Mouse (Mus musculus) limb, embryonic 14.5 days (tissue): Measurements from ENCODE around the gene Fam168b. TPM values are rescaled to one million over a fixed set of nuclear protein-coding genes. Genes with fewer than 3 reads are reported as not detected.

Experiments used
- ATAC-seq: fragments of 200-750 bp; cut with Nextera tagmentation; 2 replicates; pipeline ENCODE4 v1.8.0; 2017; ENCODE audit warnings: low read depth, moderate number of reproducible peaks, moderate TSS enrichment; ENCODE audit not compliant: low FRiP score
- DNase-seq: peaks from one replicate; pipeline ENCODE4 v3.0.0-alpha.2; 2015; ENCODE audit warnings: low spot score
- H3K27ac ChIP-seq: fragments of 300-500 bp; sonication (generic); replicated peaks from 2 replicates; pipeline ENCODE4 v1.5.1; 2014; ENCODE audit warnings: low read depth, mild to moderate bottlenecking, low read length, moderate library complexity, mixed read lengths
- H3K27me3 ChIP-seq: fragments of 300-500 bp; sonication (generic); 2 replicates; pipeline ENCODE4 v1.6.1; 2014; ENCODE audit warnings: low read length, mixed read lengths; ENCODE audit not compliant: control insufficient read depth, insufficient read depth
- H3K36me3 ChIP-seq: fragments of 300-500 bp; sonication (generic); 2 replicates; pipeline ENCODE4 v1.6.1; 2014; ENCODE audit warnings: mild to moderate bottlenecking, low read length, moderate library complexity, mixed read lengths; ENCODE audit not compliant: control insufficient read depth, insufficient read depth
- H3K4me1 ChIP-seq: fragments of 300-500 bp; sonication (generic); 2 replicates; pipeline ENCODE4 v1.6.1; 2014; ENCODE audit warnings: antibody characterized with exemption, low read length, mixed read lengths; ENCODE audit not compliant: control insufficient read depth, insufficient read depth
- H3K4me2 ChIP-seq: fragments of 300-500 bp; sonication (generic); replicated peaks from 2 replicates; pipeline ENCODE4 v1.6.1; 2014; ENCODE audit warnings: low read depth, mild to moderate bottlenecking, low read length, moderate library complexity; ENCODE audit not compliant: severe bottlenecking
- H3K4me3 ChIP-seq: fragments of 300-500 bp; sonication (generic); replicated peaks from 2 replicates; pipeline ENCODE4 v1.5.1; 2014; ENCODE audit warnings: low read length
- H3K9ac ChIP-seq: fragments of 300-500 bp; sonication (generic); 2 replicates; pipeline ENCODE4 v1.6.1; 2014; ENCODE audit warnings: mild to moderate bottlenecking, low read depth, low read length, moderate library complexity; ENCODE audit not compliant: severe bottlenecking
- H3K9me3 ChIP-seq: fragments of 300-500 bp; sonication (generic); 2 replicates; pipeline ENCODE4 v1.6.1; 2016; ENCODE audit warnings: low read length; ENCODE audit not compliant: control insufficient read depth
- POLR2A ChIP-seq: fragments of 200-500 bp; IDR thresholded peaks from 2 replicates; pipeline ENCODE4 v1.8.0; 2012; ENCODE audit warnings: inconsistent platforms, mild to moderate bottlenecking, moderate library complexity, borderline replicate concordance; ENCODE audit not compliant: insufficient read depth, insufficient read length; ENCODE audit errors: extremely low read depth
- WGBS: fragments of 180-500 bp; shearing (Covaris S2); extraction: QIAGEN DNeasy Blood & Tissue Kit; methylation state at CpG from one replicate; pipeline ENCODE4 v1.1.7; 2014; 5-methylcytosine and 5-hydroxymethylcytosine counted together
- polyA plus RNA-seq, 2 experiments: library from polyadenylated mRNA; depleted of rRNA in 1 of 2; stranded (reverse) in 1 of 2; unstranded in 1 of 2; fragments of >200 nt; fragmentation: Nextera tagmentation in 1 of 2; extraction: Ambion mirVana in 1 of 2; gene quantifications; 2 replicates each; pipeline versions ENCODE4 v1.2.1 to v1.2.3; 2012 to 2014

Fam168b gene
- polyA plus RNA-seq, 2 experiments: 76.7 to 210 TPM

DNA sequence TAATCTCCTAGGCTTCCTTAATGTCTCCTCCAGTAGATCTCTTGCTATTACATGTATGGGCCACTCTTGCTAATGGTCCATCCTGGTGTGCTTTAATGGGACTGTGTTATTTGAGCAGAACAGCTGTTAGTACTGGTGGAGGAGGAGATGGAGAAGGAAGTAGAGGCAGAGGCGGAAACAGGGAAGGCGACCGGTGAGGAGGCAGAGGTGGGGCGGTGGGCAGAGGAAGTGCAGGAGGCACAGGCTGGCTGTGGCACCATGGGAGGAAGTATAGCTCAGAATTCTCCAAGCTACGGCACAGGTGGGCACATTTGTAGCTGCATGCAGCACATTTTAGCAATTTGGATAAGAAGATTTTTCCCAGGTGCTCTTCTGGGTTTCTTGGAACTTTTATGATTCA, 30.7 kb upstream of the Fam168b start:
- ATAC-seq: no peak
- H3K27me3 ChIP-seq: no peaks in the 10 kb centered on the region
- no peak overlapping the region for H3K4me2 ChIP-seq
- H3K27ac ChIP-seq: no peak overlapping the region
- H3K9ac ChIP-seq: no peak overlapping the region
- DNase-seq: no peak
- no peaks in the 10 kb centered on the region for H3K9me3 ChIP-seq
- 74% methylated on average over 5 of the region's 5 CpGs for WGBS
- no peaks in the 10 kb centered on the region for H3K36me3 ChIP-seq
- TF ChIP-seq POLR2A: no peak
- H3K4me1 ChIP-seq: no peaks in the 10 kb centered on the region
- no peak overlapping the region for H3K4me3 ChIP-seq

DNA sequence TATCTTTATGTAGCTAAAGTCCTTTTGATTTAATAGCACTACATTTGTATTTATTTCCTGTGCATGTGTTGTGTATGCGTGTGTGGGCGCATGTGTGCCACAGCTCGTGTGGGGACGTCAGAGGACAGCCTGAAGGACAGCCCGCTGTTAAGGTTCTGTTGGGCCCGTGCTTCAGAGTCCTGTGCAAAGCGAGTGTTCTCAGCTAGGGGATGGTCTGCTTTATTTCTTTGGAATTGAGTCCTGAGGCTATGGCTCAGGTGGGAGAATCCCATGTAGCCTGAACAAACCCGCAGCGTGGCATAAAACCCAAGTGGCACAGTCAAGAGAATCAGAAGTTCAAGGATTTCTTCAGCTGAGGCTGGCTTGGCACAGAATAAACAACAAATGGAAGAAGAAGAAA, 28.3 kb upstream of the Fam168b start:
- Histone ChIP-seq H3K4me2 (no peak overlapping the region), H3K4me1 (no peaks in the 10 kb centered on the region), H3K9ac (no peak overlapping the region), H3K9me3 (no peaks in the 10 kb centered on the region), H3K27ac (no peak overlapping the region), H3K27me3 (no peaks in the 10 kb centered on the region), H3K36me3 (no peaks in the 10 kb centered on the region), H3K4me3 (no peak overlapping the region)
- TF ChIP-seq POLR2A: no peak
- WGBS: 88% methylated on average over 9 of the region's 9 CpGs
- ATAC-seq: no peak
- no peak for DNase-seq

DNA sequence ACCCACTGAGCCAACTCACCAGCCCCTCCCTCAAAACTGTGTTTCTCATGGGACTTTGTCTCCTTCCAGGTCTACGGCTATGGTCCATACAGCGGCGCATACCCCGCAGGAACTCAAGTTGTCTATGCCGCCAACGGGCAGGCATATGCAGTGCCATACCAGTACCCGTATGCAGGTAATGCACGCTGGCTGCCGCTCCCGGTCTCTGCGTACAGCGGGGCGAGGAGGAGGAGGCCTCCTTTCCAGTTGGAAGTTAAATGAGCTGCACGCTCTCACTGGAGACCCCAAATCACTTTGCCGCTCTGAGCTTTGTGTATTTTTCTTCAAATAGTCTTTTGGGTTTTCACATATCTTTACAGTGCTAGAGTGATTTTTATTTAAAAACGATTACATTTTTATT, 26.4 kb upstream of the Fam168b start:
- DNase-seq (no peak), ATAC-seq (no peak)
- 93% methylated on average over 16 of the region's 16 CpGs for WGBS
- Histone ChIP-seq H3K4me1 (no peaks in the 10 kb centered on the region), H3K4me2 (no peak overlapping the region), H3K4me3 (no peak overlapping the region), H3K36me3 (no peaks in the 10 kb centered on the region), H3K27ac (no peak overlapping the region), H3K9me3 (no peaks in the 10 kb centered on the region), H3K9ac (no peak overlapping the region), H3K27me3 (no peaks in the 10 kb centered on the region)
- no peak for TF ChIP-seq POLR2A

DNA sequence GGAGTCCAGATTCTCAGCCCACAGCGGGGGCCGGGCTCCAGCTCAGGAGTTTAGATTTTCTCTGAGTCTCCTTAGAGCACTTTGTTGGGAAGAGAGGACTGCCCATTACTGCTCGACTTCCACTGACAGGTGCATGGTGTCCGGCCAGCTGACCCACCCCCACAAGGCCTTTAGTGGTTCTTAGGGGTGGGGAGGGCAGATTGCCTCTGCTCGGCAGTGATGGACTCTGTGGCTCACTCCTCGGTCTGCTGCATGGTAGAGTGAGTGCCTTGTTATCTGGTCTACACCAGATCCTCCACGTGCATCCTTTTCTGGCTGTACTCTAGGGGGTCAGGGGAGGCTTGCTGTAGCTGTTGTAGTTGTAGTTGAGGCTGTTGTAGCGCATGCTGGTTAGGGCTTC, 25.5 kb upstream of the Fam168b start:
- 89% methylated on average over 8 of the region's 8 CpGs for WGBS
- Histone ChIP-seq H3K4me1 (no peaks in the 10 kb centered on the region), H3K4me3 (no peak overlapping the region), H3K36me3 (peaks cover 2% of the 10 kb centered on the region; the same call in 1 of the 2 replicates), H3K4me2 (no peak overlapping the region), H3K9ac (no peak overlapping the region), H3K9me3 (no peaks in the 10 kb centered on the region), H3K27me3 (no peaks in the 10 kb centered on the region), H3K27ac (no peak overlapping the region)
- no peak for ATAC-seq
- no peak for DNase-seq
- no peak for TF ChIP-seq POLR2A

DNA sequence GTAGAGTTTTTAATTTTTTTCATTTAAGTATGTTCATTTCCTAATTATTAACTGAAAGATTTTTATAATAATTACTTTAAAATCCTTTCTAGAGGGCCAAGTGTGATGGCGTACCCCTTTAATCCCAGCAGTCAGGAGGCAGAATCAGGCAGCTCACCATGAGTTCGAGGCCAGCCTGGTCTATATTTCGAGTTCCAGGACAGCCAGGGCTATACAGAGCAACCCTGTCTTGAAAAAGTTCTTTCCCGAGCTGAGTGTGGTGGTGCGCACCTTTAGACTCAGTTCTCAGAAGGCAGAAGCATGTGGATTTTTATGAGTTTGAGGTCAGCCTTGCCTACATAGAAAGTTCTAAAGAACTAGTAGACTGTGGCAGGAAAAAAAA, 24.7 kb upstream of the Fam168b start:
- Histone ChIP-seq H3K4me2 (no peak overlapping the region), H3K4me1 (no peaks in the 10 kb centered on the region), H3K9ac (no peak overlapping the region), H3K4me3 (no peak overlapping the region), H3K27me3 (no peaks in the 10 kb centered on the region), H3K36me3 (peaks cover 8% of the 10 kb centered on the region), H3K27ac (no peak overlapping the region), H3K9me3 (no peaks in the 10 kb centered on the region)
- WGBS: 91% methylated on average over 5 of the region's 5 CpGs
- TF ChIP-seq POLR2A: no peak
- no peak for ATAC-seq
- DNase-seq: no peak
